Mouse (Mus musculus) midbrain, embryonic 11.5 days (tissue): ENCODE measurements around the gene Gm17416. TPM values are rescaled to one million over a fixed set of nuclear protein-coding genes. Genes with fewer than 3 reads are reported as not detected.

Experiments
- ATAC-seq: fragments of 200-750 bp; cut with Nextera tagmentation; 2 replicates; pipeline ENCODE4 v1.8.0; 2017; ENCODE audit warnings: moderate TSS enrichment, moderate library complexity; ENCODE audit not compliant: low FRiP score
- DNase-seq: peaks from one replicate; pipeline ENCODE4 v3.0.0; 2015; ENCODE audit warnings: low spot score; ENCODE audit errors: missing footprints
- H3K27ac ChIP-seq: fragments of 300-500 bp; sonication (generic); 2 replicates; pipeline ENCODE4 v1.5.1; 2014; ENCODE audit warnings: low read depth, low read length
- H3K27me3 ChIP-seq: fragments of 300-500 bp; sonication (generic); 2 replicates; pipeline ENCODE4 v1.6.1; 2014; ENCODE audit warnings: mild to moderate bottlenecking, low read length, moderate library complexity, mixed read lengths; ENCODE audit not compliant: control insufficient read depth, insufficient read depth
- H3K36me3 ChIP-seq: fragments of 300-500 bp; sonication (generic); 2 replicates; pipeline ENCODE4 v1.6.1; 2014; ENCODE audit warnings: mild to moderate bottlenecking, low read length, moderate library complexity, mixed read lengths; ENCODE audit not compliant: control insufficient read depth, insufficient read depth
- H3K4me1 ChIP-seq: fragments of 300-500 bp; sonication (generic); 2 replicates; pipeline ENCODE4 v1.6.1; 2014; ENCODE audit warnings: low read length; ENCODE audit not compliant: control insufficient read depth, insufficient read depth
- H3K4me2 ChIP-seq: fragments of 300-500 bp; sonication (generic); 2 replicates; pipeline ENCODE4 v1.6.1; 2014; ENCODE audit warnings: mild to moderate bottlenecking, moderate library complexity
- H3K4me3 ChIP-seq: fragments of 300-500 bp; sonication (generic); 2 replicates; pipeline ENCODE4 v1.5.1; 2014; ENCODE audit warnings: low read depth, low read length
- H3K9ac ChIP-seq: fragments of 300-500 bp; sonication (generic); 2 replicates; pipeline ENCODE4 v1.6.1; 2014; ENCODE audit warnings: low read length
- H3K9me3 ChIP-seq: fragments of 300-500 bp; sonication (generic); 2 replicates; pipeline ENCODE4 v1.6.1; 2016; ENCODE audit warnings: low read length; ENCODE audit not compliant: control insufficient read depth
- WGBS: fragments of 180-500 bp; shearing (Covaris S2); extraction: QIAGEN DNeasy Blood & Tissue Kit; methylation state at CpG from one replicate; pipeline ENCODE4 v1.1.7; 2014; 5-methylcytosine and 5-hydroxymethylcytosine counted together
- polyA plus RNA-seq: library from polyadenylated mRNA; unstranded; fragments of >200 nt; fragmentation: Nextera tagmentation; extraction: Ambion mirVana; gene quantifications from 2 replicates; pipeline ENCODE4 v1.2.1, GENCODE M21; 2014

The Gm17416 gene
- polyA plus RNA-seq, 1 experiment from 2014 or later: not detected

GRCm38 (mm10) chr2:152599299-152599698 is 30.2 kb downstream of the Gm17416 start, which contains the start of gene Defb45:
Gene Defb45 (minus strand): TSS chr2:152599399.
- Histone ChIP-seq H3K9ac (no peak within 1 kb of the TSS), H3K4me2 (no peak within 1 kb of the TSS), H3K27me3 (no peaks in the 10 kb centered on the region), H3K9me3 (no peaks in the 10 kb centered on the region), H3K27ac (no peak within 1 kb of the TSS), H3K4me3 (no peak within 1 kb of the TSS), H3K36me3 (no peaks in the 10 kb centered on the region), H3K4me1 (no peaks in the 10 kb centered on the region)
- peak; percentile 19 for DNase-seq
- 72% methylated on average over 7 of the region's 7 CpGs for WGBS
- no peak for ATAC-seq

GRCm38 (mm10) chr2:152600076-152600475 is 30.9 kb downstream of the Gm17416 start:
- Histone ChIP-seq H3K9ac (no peak overlapping the region), H3K36me3 (no peaks in the 10 kb centered on the region), H3K9me3 (no peaks in the 10 kb centered on the region), H3K4me1 (no peaks in the 10 kb centered on the region), H3K27me3 (no peaks in the 10 kb centered on the region), H3K27ac (no peak overlapping the region), H3K4me3 (no peak overlapping the region), H3K4me2 (no peak overlapping the region)
- ATAC-seq: no peak
- WGBS: 87% methylated on average over 6 of the region's 6 CpGs
- DNase-seq: no peak

- no peak overlapping the region for H3K4me3 ChIP-seq
- H3K4me2 ChIP-seq: no peak overlapping the region
- H3K9ac ChIP-seq: no peak overlapping the region
- no peaks in the 10 kb centered on the region for H3K27me3 ChIP-seq
- H3K36me3 ChIP-seq: no peaks in the 10 kb centered on the region
- 79% methylated on average over 4 of the region's 4 CpGs for WGBS
- no peaks in the 10 kb centered on the region for H3K9me3 ChIP-seq
- H3K27ac ChIP-seq: no peak overlapping the region
- DNase-seq (peak; percentile 21), ATAC-seq (no peak)
- no peaks in the 10 kb centered on the region for H3K4me1 ChIP-seq
These were observed 32.3 kb downstream of the Gm17416 start for GRCm38 (mm10) chr2:152601275-152601960.

- DNase-seq: peak; percentile 76
- Histone ChIP-seq H3K9ac (no peak within 1 kb of the TSS), H3K4me2 (no peak within 1 kb of the TSS), H3K4me1 (no peaks in the 10 kb centered on the region), H3K27ac (no peak within 1 kb of the TSS), H3K36me3 (no peaks in the 10 kb centered on the region), H3K4me3 (no peak within 1 kb of the TSS), H3K27me3 (no peaks in the 10 kb centered on the region), H3K9me3 (no peaks in the 10 kb centered on the region)
- WGBS: 84% methylated on average over 15 of the region's 15 CpGs
- ATAC-seq: no peak
These were observed 34.9 kb downstream of the Gm17416 start, which contains the start of gene Defb36 for GRCm38 (mm10) chr2:152604057-152604456. Gene Defb36 (plus strand): TSS chr2:152604327.

- no peaks in the 10 kb centered on the region for H3K9me3 ChIP-seq
- no peak overlapping the region for H3K9ac ChIP-seq
- no peaks in the 10 kb centered on the region for H3K4me1 ChIP-seq
- DNase-seq (no peak), ATAC-seq (no peak)
- WGBS: 84% methylated on average over 6 of the region's 6 CpGs
- H3K4me3 ChIP-seq: no peak overlapping the region
- no peaks in the 10 kb centered on the region for H3K36me3 ChIP-seq
- H3K27me3 ChIP-seq: no peaks in the 10 kb centered on the region
- no peak overlapping the region for H3K27ac ChIP-seq
- H3K4me2 ChIP-seq: no peak overlapping the region
These were observed 38.6 kb downstream of the Gm17416 start for GRCm38 (mm10) chr2:152607746-152608145.

- 89% methylated on average over 1 of the region's 1 CpGs for WGBS
- Histone ChIP-seq H3K27ac (no peak overlapping the region), H3K4me1 (no peaks in the 10 kb centered on the region), H3K9ac (no peak overlapping the region), H3K36me3 (no peaks in the 10 kb centered on the region), H3K4me2 (no peak overlapping the region), H3K9me3 (no peaks in the 10 kb centered on the region), H3K4me3 (no peak overlapping the region), H3K27me3 (no peaks in the 10 kb centered on the region)
- DNase-seq (peak; percentile 72), ATAC-seq (no peak)
These were observed 39.6 kb downstream of the Gm17416 start for GRCm38 (mm10) chr2:152608719-152609118.

- ATAC-seq (no peak), DNase-seq (no peak)
- 33% methylated on average over 7 of the region's 8 CpGs for WGBS
- H3K9me3 ChIP-seq: no peaks in the 10 kb centered on the region
- no peak overlapping the region for H3K4me3 ChIP-seq
- no peaks in the 10 kb centered on the region for H3K27me3 ChIP-seq
- no peaks in the 10 kb centered on the region for H3K36me3 ChIP-seq
- no peak overlapping the region for H3K27ac ChIP-seq
- no peak overlapping the region for H3K9ac ChIP-seq
- no peaks in the 10 kb centered on the region for H3K4me1 ChIP-seq
- H3K4me2 ChIP-seq: no peak overlapping the region
These were observed 43.1 kb downstream of the Gm17416 start for GRCm38 (mm10) chr2:152612193-152612592.

- DNase-seq (peak; percentile 97), ATAC-seq (peak; percentile 64; the same call in 1 of the 2 replicates)
- no peak overlapping the region for H3K27ac ChIP-seq
- H3K4me3 ChIP-seq: no peak overlapping the region
- H3K9ac ChIP-seq: no peak overlapping the region
- no peaks in the 10 kb centered on the region for H3K36me3 ChIP-seq
- H3K27me3 ChIP-seq: no peaks in the 10 kb centered on the region
- no peak overlapping the region for H3K4me2 ChIP-seq
- WGBS: 12% methylated on average over 7 of the region's 7 CpGs
- H3K4me1 ChIP-seq: no peaks in the 10 kb centered on the region
- H3K9me3 ChIP-seq: no peaks in the 10 kb centered on the region
These were observed 46.4 kb downstream of the Gm17416 start for GRCm38 (mm10) chr2:152615563-152615962.

- no peaks in the 10 kb centered on the region for H3K4me1 ChIP-seq
- no peak for DNase-seq
These were observed 47.3 kb downstream of the Gm17416 start for GRCm38 (mm10) chr2:152616470-152616869.

More at GRCm38 (mm10) chr2:152616470-152616869, 47.3 kb downstream of the Gm17416 start:
- ATAC-seq: no peak
- no peak overlapping the region for H3K9ac ChIP-seq
- H3K4me2 ChIP-seq: no peak overlapping the region
- no peak overlapping the region for H3K4me3 ChIP-seq
- no peaks in the 10 kb centered on the region for H3K27me3 ChIP-seq
- no peak overlapping the region for H3K27ac ChIP-seq
- no peaks in the 10 kb centered on the region for H3K9me3 ChIP-seq
- H3K36me3 ChIP-seq: no peaks in the 10 kb centered on the region
- WGBS: 85% methylated on average over 6 of the region's 6 CpGs
